Mouse (Mus musculus) induced T-regulatory cell, adult 2 months (primary cell): ENCODE measurements at regions not wholly inside any gene's neighbourhood (a gene's known extent, or its start where the extent isn't known, plus 50 kb on each side); places are given as distances from the start of the nearest gene placed in this dataset.
"Not testable (repeated sequence)": the region's sequence is repeated elsewhere in the genome, so short reads cannot be mapped to it uniquely, and the experiment has no call there.

ENCODE experiments used
- DNase-seq: peaks from one replicate; pipeline ENCODE4 v3.0.0-alpha.2; 2012; ENCODE audit warnings: low read depth

GRCm38 (mm10) chr2:129883417-129883816, 83.1 kb downstream of the Stk35 start:
- DNase-seq, result no peak

GRCm38 (mm10) chr2:129884316-129884715, 84.0 kb downstream of the Stk35 start:
- no peak for DNase-seq

DNA sequence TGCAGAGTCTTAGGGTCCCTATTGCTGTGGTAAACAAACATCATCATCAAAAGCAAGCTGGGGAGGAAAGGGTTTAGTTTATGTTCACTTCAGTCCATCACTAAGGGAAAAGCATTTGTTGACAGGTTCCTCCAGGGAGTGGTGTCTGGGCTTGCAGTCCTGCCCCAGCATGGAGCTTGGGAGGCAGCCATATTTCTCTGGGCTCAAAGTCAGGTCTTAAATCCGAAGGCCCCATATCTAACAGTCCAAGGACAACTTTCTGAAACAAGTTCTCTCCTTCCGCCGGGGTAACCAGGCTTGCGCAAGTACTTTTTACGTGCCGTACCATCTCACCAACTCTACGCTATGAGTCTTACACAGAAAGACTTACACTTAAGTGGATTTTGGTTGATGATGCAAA, 85.2 kb downstream of the Stk35 start:
- no peak for DNase-seq

DNA sequence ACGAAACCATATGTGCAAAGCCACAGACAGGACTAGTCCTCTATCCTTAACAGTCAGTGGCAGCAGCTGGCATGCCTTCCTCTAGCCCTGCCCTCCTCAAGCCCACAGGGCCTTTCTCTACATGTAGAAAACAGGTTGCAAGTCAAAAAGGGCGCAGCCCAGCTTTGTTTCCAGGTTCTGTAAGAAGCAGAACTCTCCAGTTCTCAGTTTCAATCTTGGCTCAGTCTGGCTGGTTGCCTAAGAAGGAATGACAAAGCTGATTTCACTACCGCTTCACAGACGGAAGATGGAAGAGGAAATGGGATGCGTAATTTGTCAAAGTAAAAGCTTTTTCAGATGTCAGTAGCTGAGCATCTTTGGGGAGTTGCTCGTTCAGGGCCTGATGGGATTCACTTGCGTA, 92.9 kb downstream of the Stk35 start:
- no peak for DNase-seq

- DNase-seq, result no peak
Observed at GRCm38 (mm10) chr2:129893832-129894231, 93.5 kb downstream of the Stk35 start.

- no peak for DNase-seq
Observed at GRCm38 (mm10) chr2:129894906-129895305, 94.6 kb downstream of the Stk35 start.

DNA sequence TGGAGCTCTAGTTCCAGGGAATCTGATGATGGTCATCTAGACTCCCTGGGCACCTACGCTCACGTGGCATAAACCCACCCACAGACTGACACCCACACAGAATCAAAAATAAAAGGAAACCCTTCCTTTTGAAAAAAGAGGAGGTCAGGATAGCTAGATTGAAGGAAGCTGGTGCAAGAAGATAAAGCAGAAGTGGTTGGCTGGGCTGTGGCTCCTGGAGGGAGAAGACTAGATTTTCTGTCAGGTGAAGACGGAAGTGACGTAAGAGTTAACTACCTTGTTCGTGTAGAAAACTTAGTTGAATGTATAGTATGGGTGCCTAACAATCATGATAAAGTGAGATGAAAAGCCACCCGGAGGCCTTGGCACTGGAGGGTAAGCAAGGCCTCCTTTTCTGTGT, 95.1 kb downstream of the Stk35 start:
- no peak for DNase-seq

DNA sequence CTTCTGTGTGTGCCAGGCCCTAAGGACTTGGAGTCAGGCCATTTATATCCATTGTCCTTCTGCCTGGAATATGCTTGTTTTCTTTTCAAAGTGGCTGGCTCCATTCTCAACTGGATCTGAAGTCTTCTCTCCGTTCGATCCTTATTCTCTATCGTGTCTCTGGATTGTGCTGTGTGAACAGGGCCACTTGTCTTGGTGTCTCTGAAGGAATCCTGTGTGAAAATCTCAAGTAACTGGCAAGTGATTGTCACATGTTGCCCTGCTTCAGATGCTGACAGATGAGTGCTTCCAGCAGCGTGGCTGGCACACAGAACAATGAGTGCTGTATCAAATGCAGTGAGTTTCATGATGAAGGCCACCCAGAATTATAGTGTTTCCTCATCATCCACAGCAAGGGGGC, 96.4 kb downstream of the Stk35 start:
- no peak for DNase-seq

- no peak for DNase-seq
Observed at GRCm38 (mm10) chr2:129903383-129904135, 103.2 kb downstream of the Stk35 start.

DNA sequence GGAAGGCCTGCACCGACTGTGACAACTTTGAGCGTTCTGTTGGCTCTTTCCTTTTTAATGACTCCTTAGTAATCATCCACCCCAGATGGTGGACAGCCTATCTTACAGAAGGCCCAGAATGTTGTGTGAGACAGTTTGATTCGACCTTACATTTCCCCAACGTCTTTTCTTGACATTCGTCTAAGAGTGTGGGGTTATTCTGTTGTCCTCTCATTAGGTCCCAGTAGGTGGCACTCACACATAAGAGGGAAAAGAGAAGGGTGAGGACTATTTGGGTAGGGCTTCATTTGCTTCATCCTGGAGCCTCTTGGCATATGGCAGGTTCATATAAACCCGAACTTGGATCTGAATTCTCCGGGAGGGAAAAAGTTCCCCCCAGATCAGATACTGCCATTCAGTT, 104.4 kb downstream of the Stk35 start:
- DNase-seq, result peak; percentile 6

DNA sequence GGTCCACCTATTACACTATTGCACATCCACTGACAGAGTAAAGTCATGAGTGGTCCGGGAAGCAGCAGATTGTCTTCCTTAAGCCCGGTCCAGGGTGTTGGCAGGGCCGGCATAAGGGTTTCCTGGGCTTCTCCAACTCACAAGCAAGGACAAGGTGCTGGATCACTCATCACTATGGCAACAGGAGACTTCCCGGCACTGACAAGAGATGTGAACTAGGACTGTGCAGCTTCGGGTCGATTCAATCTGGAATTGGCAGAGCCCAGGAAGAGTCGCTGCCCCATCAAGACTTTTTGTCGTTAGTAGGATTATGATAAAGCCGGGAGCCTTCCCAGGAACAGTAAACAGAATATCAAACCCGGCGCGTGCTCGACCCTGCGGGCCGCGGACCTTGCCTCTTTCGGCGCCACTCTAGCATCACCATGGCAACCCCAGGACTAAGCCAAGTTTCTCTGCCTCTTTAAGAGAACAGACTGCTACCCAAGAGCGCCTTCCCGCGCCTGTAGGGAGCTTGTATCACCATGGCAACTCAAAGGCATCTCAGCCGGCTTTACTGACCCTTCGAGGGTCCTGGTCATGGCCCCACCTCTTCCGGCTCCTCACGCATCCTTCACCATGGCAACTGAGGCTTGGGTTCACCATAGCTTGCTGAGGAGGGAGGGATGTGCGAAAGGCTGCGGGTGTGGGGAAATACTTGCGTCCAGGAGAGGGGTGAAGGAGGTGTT, 103.3 kb upstream of the Tgm3 start:
- DNase-seq, result no peak

DNA sequence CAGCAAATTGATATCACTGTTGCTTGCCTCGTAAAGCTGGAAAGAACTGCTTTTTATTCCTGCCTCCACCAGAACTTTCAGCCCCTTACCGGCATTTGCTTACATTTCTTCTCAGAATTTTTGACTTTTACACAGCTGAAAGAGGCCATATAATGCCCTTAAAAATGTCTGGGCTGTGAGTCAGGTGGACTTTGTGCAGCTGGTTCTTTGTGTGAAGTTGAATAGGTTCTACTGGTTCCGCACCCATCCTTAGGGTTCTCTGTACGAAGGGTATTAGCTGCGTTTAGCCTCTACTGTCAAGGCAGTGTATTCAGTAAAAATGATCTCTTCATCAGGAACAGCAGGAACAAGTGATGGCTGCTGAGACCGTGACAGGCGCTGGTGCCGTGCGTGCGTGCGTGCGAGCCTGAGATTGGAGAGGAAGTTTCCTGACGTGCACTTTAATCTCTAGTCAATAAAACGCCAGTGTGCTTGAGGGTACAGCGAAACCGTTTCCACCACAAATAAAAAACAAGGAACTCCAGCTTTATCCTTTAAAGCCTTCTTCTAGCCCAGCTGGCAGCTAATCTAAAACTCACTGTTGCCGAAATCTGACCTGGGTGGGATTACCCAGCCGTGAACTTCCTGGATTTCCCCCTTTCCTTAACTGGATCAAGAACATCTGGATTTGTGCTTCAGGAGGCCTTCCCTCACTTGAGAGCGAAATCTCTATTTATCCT, 100.8 kb upstream of the Tgm3 start:
- DNase-seq, result no peak

GRCm38 (mm10) chr2:129912556-129912955, 99.6 kb upstream of the Tgm3 start:
- no peak for DNase-seq

GRCm38 (mm10) chr2:129914261-129914660, 97.9 kb upstream of the Tgm3 start:
- DNase-seq, result no peak

DNA sequence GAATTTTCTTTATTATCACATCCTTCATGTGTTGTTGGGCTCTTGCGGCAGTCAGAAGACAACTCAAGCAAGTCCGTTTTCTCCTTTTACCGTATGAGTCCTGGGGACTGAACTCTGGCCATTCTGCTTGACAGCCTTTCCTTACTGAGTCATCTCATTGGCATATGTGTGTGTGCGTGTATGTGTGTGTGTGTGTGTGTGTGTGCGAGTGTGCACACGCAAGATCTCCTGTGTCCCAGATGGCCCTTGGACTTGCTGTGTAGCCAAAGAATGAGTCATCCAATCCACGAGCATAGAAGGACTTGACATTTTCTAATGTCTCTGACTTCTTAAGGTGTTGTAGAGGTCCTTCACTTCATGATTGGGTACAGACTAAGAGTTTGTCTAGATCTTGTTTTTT, 95.7 kb upstream of the Tgm3 start:
- no peak for DNase-seq

GRCm38 (mm10) chr2:129918141-129918790, 93.9 kb upstream of the Tgm3 start:
- DNase-seq, result no peak

DNA sequence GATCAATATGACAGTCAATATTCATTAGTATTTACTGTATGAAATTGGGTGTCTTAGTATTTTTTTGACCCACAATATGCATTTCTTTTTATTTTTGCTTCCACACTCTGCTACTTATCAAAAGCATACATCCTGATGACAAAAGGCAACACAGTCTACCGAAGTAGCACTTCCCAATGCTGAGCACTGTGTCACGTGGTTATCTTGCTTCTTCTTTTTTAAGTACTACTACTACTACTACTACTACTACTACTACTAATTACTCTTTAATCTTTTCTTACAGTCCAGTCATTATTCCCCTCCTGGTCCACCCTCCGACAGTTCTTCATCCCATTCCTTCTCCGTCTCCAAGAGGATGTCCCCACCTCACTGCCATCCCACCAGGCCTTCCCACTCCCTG, 92.6 kb upstream of the Tgm3 start:
- DNase-seq, result no peak

DNA sequence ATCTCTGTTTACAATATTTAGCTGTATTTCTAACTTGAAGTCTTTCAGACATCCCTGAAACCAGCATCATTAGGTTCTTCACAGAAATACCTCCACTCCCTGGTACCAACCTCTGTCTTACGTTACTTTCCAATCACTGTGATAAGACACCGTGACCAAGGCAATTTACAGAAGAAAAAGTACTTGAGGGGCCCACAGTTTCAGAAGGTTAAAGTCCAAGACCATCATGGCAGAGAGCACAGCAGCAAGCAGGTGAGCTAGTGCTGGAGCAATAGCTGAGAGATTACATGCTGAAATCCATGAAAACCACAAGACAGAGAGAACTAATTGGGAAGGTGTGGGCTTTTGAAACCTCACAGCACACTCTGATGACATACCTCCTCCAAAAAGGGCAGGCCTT, 84.9 kb upstream of the Tgm3 start:
- no peak for DNase-seq

DNA sequence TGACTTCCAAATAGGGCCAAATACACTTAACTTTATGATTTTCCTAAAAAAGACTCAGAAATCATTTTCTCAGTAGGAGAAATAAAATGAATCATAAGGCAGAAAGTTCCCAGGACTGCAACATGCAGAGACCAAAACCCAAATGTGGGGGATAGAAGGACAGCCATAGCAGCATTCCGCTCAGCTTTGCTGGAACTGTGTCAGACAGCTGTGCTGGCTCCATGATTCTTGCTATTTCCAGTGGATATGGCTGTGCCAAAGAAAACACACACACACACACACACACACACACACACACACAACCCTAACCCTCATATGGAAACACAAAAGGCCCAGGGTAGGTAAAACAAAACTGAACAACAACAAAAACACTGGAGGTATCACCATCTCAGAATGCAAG, 78.6 kb upstream of the Tgm3 start:
- no peak for DNase-seq

DNA sequence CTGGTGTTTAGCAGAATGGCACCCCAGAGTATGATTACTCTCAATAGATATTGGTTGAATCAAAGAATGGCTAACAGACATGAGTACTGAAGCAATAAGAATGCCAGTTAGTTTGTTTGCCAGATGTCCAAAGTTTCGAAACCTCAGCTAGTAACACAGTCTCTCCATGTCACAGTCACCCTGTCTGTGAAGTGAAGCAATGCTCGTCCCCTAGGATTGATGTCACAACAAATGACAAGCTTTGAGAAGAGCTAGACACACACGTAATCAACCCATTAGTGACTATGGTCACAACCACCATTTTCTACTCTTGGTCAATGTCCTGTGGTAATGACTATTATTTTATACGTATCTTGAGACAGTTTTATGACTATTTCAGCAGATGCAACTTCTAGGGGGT, 69.3 kb upstream of the Tgm3 start:
- no peak for DNase-seq

DNA sequence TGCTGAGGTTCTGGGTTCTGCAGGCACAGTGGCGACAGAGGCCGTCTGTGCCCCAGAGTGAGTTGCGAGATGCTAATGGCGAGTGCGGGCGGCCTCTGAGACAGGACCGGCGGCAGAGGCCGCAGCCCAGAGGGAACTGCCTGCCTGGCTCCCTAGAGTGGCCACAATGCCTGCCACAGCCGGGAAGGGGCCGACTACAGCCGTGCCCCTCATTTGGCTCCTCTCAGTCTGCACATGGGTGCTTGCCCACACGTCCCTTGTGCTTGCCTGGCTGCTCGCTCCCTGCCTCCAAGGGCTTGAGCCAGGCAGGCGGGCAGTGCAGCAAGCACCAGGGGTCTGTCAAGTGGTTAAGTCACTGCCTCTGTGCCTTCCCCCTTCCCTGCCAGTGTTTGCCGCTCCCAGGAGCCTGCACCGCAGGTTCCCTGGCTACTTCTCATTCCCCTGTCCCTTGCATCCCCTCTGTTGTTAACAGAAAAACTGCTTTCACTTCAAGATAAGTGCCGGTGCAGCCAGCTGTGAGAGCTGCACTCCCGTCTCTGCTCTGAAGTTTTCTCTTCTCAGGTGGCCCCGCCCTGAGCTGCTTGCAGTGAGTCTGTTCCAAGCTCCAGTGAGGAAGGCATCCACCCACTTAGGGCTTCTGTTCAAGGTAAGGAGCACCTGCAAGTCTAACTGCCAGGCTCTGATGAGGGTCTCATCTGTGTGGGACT, 64.1 kb upstream of the Tgm3 start:
- DNase-seq, result no peak

- not testable (repeated sequence) for DNase-seq
Observed at GRCm38 (mm10) chr2:129949786-129950185, 62.4 kb upstream of the Tgm3 start.
